17 mouse cellular contexts compared by ENCODE assay signal in genomic region chrX:76938315-76938714, GRCm38 (mm10).
"Had no signal": no experiment of that assay in that cellular context is flagged by ENCODE, and none has a peak within 500 bp of the region (broad histone marks: within the 10 kb centered on the region; RNA-seq: fewer than 3 reads in every experiment).

No protein-coding gene starts in this region.

- DNase-seq: layer of hippocampus, adult 9-11 months; liver; lung, adult 18-20 months; lung, postnatal 10 days; lung, postnatal 36 days; thymus, adult 18-20 months; thymus, postnatal 36 days had no signal

- H3K9ac ChIP-seq: limb, embryonic 13.5 days; liver, embryonic 12.5 days; liver, embryonic 15.5 days; lung, embryonic 15.5 days; midbrain, embryonic 13.5 days had no signal

- H3K27me3 ChIP-seq: limb, embryonic 13.5 days; liver, embryonic 12.5 days; liver, embryonic 15.5 days; lung, embryonic 15.5 days; megakaryocyte, embryonic 14.5 days; midbrain, embryonic 13.5 days had no signal

- H3K4me3 ChIP-seq: layer of hippocampus, adult 2 months; limb, embryonic 10.5 days; limb, embryonic 13.5 days; liver, embryonic 12.5 days; liver, embryonic 15.5 days; lung, embryonic 15.5 days; megakaryocyte, embryonic 14.5 days; midbrain, embryonic 10.5 days; midbrain, embryonic 13.5 days had no signal

- H3K36me3 ChIP-seq: limb, embryonic 10.5 days; limb, embryonic 13.5 days; liver, embryonic 12.5 days; liver, embryonic 15.5 days; lung, embryonic 15.5 days; midbrain, embryonic 10.5 days; midbrain, embryonic 13.5 days had no signal

- H3K4me1 ChIP-seq: limb, embryonic 10.5 days; limb, embryonic 13.5 days; liver, embryonic 12.5 days; liver, embryonic 15.5 days; lung, embryonic 15.5 days; megakaryocyte, embryonic 14.5 days; midbrain, embryonic 10.5 days; midbrain, embryonic 13.5 days had no signal

- H3K4me2 ChIP-seq: limb, embryonic 13.5 days; liver, embryonic 12.5 days; liver, embryonic 15.5 days; lung, embryonic 15.5 days; midbrain, embryonic 13.5 days had no signal

- ATAC-seq: intestine, embryonic 16.5 days; liver, embryonic 12.5 days; midbrain, embryonic 13.5 days had no signal

- H3K9me3 ChIP-seq: limb, embryonic 10.5 days; limb, embryonic 13.5 days; liver, embryonic 12.5 days; liver, embryonic 15.5 days; lung, embryonic 15.5 days; megakaryocyte, embryonic 14.5 days; midbrain, embryonic 10.5 days; midbrain, embryonic 13.5 days had no signal

- H3K27ac ChIP-seq: layer of hippocampus, adult 2 months; limb, embryonic 10.5 days; limb, embryonic 13.5 days; liver, embryonic 12.5 days; liver, embryonic 15.5 days; lung, embryonic 15.5 days; midbrain, embryonic 10.5 days; midbrain, embryonic 13.5 days had no signal
